Mouse (Mus musculus) kidney, embryonic 16.5 days (tissue): Measurements from ENCODE around the gene Arhgef1. TPM values are rescaled to one million over a fixed set of nuclear protein-coding genes. Genes with fewer than 3 reads are reported as not detected.

Experiments used
- ATAC-seq: fragments of 200-750 bp; cut with Nextera tagmentation; 2 replicates; pipeline ENCODE4 v1.8.0; 2017; ENCODE audit warnings: moderate TSS enrichment; ENCODE audit not compliant: low FRiP score, low TSS enrichment
- H3K27ac ChIP-seq: fragments of 300-500 bp; sonication (generic); 2 replicates; pipeline ENCODE4 v1.5.1; 2014; ENCODE audit warnings: low read length
- H3K27me3 ChIP-seq: fragments of 300-500 bp; sonication (generic); 2 replicates; pipeline ENCODE4 v1.6.1; 2014; ENCODE audit warnings: low read length, control low read depth, mixed read lengths; ENCODE audit not compliant: insufficient read depth
- H3K36me3 ChIP-seq: fragments of 300-500 bp; sonication (generic); 2 replicates; pipeline ENCODE4 v1.6.1; 2014; ENCODE audit warnings: low read length, control low read depth, mixed read lengths; ENCODE audit not compliant: insufficient read depth
- H3K4me1 ChIP-seq: fragments of 300-500 bp; sonication (generic); 2 replicates; pipeline ENCODE4 v1.6.1; 2014; ENCODE audit warnings: low read length, control low read depth, mixed read lengths; ENCODE audit not compliant: insufficient read depth
- H3K4me2 ChIP-seq: fragments of 300-500 bp; sonication (generic); replicated peaks from 2 replicates; pipeline ENCODE4 v1.6.1; 2014; ENCODE audit warnings: low read depth, low read length
- H3K4me3 ChIP-seq: fragments of 300-500 bp; sonication (generic); 2 replicates; pipeline ENCODE4 v1.5.1; 2014; ENCODE audit warnings: mild to moderate bottlenecking, low read length
- H3K9ac ChIP-seq: fragments of 300-500 bp; sonication (generic); replicated peaks from 2 replicates; pipeline ENCODE4 v1.6.1; 2014; ENCODE audit warnings: low read length
- H3K9me3 ChIP-seq: fragments of 300-500 bp; sonication (generic); 2 replicates; pipeline ENCODE4 v1.6.1; 2016; ENCODE audit warnings: low read length, control low read depth
- WGBS: fragments of 180-500 bp; shearing (Covaris S2); extraction: QIAGEN DNeasy Blood & Tissue Kit; methylation state at CpG from one replicate; pipeline ENCODE4 v1.1.7; 2014; 5-methylcytosine and 5-hydroxymethylcytosine counted together
- polyA plus RNA-seq: library from polyadenylated mRNA; unstranded; fragments of >200 nt; fragmentation: Nextera tagmentation; extraction: Ambion mirVana; gene quantifications from 2 replicates; pipeline ENCODE4 v1.2.1, GENCODE M21; 2015

Arhgef1 gene
- 94.7 and 105 TPM in 2 replicates for polyA plus RNA-seq

GRCm38 (mm10) chr7:24902630-24903443 lies at the start of gene Arhgef1:
Arhgef1 (plus strand) TSS chr7:24902912.
- Histone ChIP-seq H3K4me1 (peaks cover 35% of the 10 kb centered on the region), H3K4me3 (peak within 1 kb of the TSS; percentile 62), H3K27me3 (no peaks in the 10 kb centered on the region), H3K4me2 (peak within 1 kb of the TSS; percentile 94), H3K36me3 (no peaks in the 10 kb centered on the region), H3K9ac (peak within 1 kb of the TSS; percentile 88), H3K9me3 (no peaks in the 10 kb centered on the region), H3K27ac (peak within 1 kb of the TSS; percentile 73)
- no peak for ATAC-seq
- WGBS: 7% methylated on average over 28 of the region's 68 CpGs

- no peak; the same call in 1 of the 2 replicates for ATAC-seq
- Histone ChIP-seq H3K4me3 (no peak overlapping the region), H3K4me1 (peaks cover 9% of the 10 kb centered on the region; the same call in 1 of the 2 replicates), H3K9ac (no peak overlapping the region), H3K9me3 (no peaks in the 10 kb centered on the region), H3K4me2 (no peak overlapping the region), H3K27me3 (no peaks in the 10 kb centered on the region; the same call in 1 of the 2 replicates), H3K27ac (no peak overlapping the region), H3K36me3 (no peaks in the 10 kb centered on the region)
These were observed 49.5 kb upstream of the Arhgef1 start for GRCm38 (mm10) chr7:24853233-24853563.

- H3K4me2 ChIP-seq: no peak overlapping the region
- H3K4me3 ChIP-seq: no peak overlapping the region
- H3K4me1 ChIP-seq: peaks cover 9% of the 10 kb centered on the region; the same call in 1 of the 2 replicates
- 20% methylated on average over 7 of the region's 7 CpGs for whole genome bisulfite sequencing
- no peaks in the 10 kb centered on the region for H3K36me3 ChIP-seq
- H3K27ac ChIP-seq: no peak overlapping the region
- H3K9me3 ChIP-seq: no peaks in the 10 kb centered on the region
- H3K9ac ChIP-seq: 0 out of 2 replicates have a peak overlapping the region, but pooled peaks have one; percentile 4
- H3K27me3 ChIP-seq: no peaks in the 10 kb centered on the region; the same call in 1 of the 2 replicates
- ATAC-seq: peak; percentile 26; the same call in 1 of the 2 replicates
These were observed 49.0 kb upstream of the Arhgef1 start for GRCm38 (mm10) chr7:24853695-24854094.

GRCm38 (mm10) chr7:24856460-24857120 lies 46.1 kb upstream of the Arhgef1 start:
- Histone ChIP-seq H3K36me3 (no peaks in the 10 kb centered on the region), H3K9ac (no peak overlapping the region), H3K4me3 (no peak overlapping the region), H3K4me1 (peaks cover 6% of the 10 kb centered on the region; the same call in 1 of the 2 replicates), H3K27ac (no peak overlapping the region), H3K4me2 (no peak overlapping the region), H3K9me3 (no peaks in the 10 kb centered on the region), H3K27me3 (no peaks in the 10 kb centered on the region; the same call in 1 of the 2 replicates)
- no peak for ATAC-seq
- WGBS: 52% methylated on average over 6 of the region's 6 CpGs

- no peak for ATAC-seq
- Histone ChIP-seq H3K9me3 (no peaks in the 10 kb centered on the region), H3K27me3 (no peaks in the 10 kb centered on the region; the same call in 1 of the 2 replicates), H3K4me3 (no peak overlapping the region), H3K4me2 (no peak overlapping the region), H3K4me1 (no peaks in the 10 kb centered on the region), H3K36me3 (no peaks in the 10 kb centered on the region), H3K27ac (no peak overlapping the region), H3K9ac (no peak overlapping the region)
- WGBS: 65% methylated on average over 5 of the region's 5 CpGs
These were observed 43.5 kb upstream of the Arhgef1 start for GRCm38 (mm10) chr7:24859234-24859633.

- H3K4me1 ChIP-seq: no peaks in the 10 kb centered on the region
- no peaks in the 10 kb centered on the region; the same call in 1 of the 2 replicates for H3K27me3 ChIP-seq
- 81% methylated on average over 7 of the region's 7 CpGs for WGBS
- H3K27ac ChIP-seq: no peak within 1 kb of the TSS
- no peaks in the 10 kb centered on the region for H3K36me3 ChIP-seq
- no peak for ATAC-seq
- no peak within 1 kb of the TSS for H3K4me3 ChIP-seq
- H3K9ac ChIP-seq: no peak within 1 kb of the TSS
- no peak within 1 kb of the TSS for H3K4me2 ChIP-seq
- H3K9me3 ChIP-seq: no peaks in the 10 kb centered on the region
These were observed 40.8 kb upstream of the Arhgef1 start, which contains the start of gene Gm9844 for GRCm38 (mm10) chr7:24861913-24862312. Gm9844 (plus strand) TSS chr7:24862213.

GRCm38 (mm10) chr7:24862853-24863252 lies 39.9 kb upstream of the Arhgef1 start:
- H3K4me3 ChIP-seq: no peak overlapping the region
- 85% methylated on average over 4 of the region's 4 CpGs for WGBS
- no peaks in the 10 kb centered on the region for H3K4me1 ChIP-seq
- no peaks in the 10 kb centered on the region for H3K9me3 ChIP-seq
- H3K27me3 ChIP-seq: no peaks in the 10 kb centered on the region
- no peaks in the 10 kb centered on the region for H3K36me3 ChIP-seq
- H3K4me2 ChIP-seq: no peak overlapping the region
- ATAC-seq: no peak
- H3K27ac ChIP-seq: no peak overlapping the region
- H3K9ac ChIP-seq: no peak overlapping the region

GRCm38 (mm10) chr7:24864156-24864555 lies 38.6 kb upstream of the Arhgef1 start:
- Histone ChIP-seq H3K27ac (no peak overlapping the region), H3K9ac (no peak overlapping the region), H3K4me1 (no peaks in the 10 kb centered on the region), H3K36me3 (no peaks in the 10 kb centered on the region), H3K27me3 (no peaks in the 10 kb centered on the region), H3K9me3 (no peaks in the 10 kb centered on the region), H3K4me3 (no peak overlapping the region), H3K4me2 (no peak overlapping the region)
- no peak for ATAC-seq
- WGBS: 28% methylated on average over 6 of the region's 6 CpGs

GRCm38 (mm10) chr7:24869080-24869479 lies 33.6 kb upstream of the Arhgef1 start:
- H3K9ac ChIP-seq: no peak overlapping the region
- H3K4me3 ChIP-seq: no peak overlapping the region
- H3K4me2 ChIP-seq: no peak overlapping the region
- no peak for ATAC-seq
- H3K27me3 ChIP-seq: no peaks in the 10 kb centered on the region
- H3K27ac ChIP-seq: no peak overlapping the region
- H3K4me1 ChIP-seq: no peaks in the 10 kb centered on the region
- H3K36me3 ChIP-seq: no peaks in the 10 kb centered on the region
- H3K9me3 ChIP-seq: 0 out of 2 replicates have a peak, but pooled peaks cover 2% of the 10 kb centered on the region
- 69% methylated on average over 17 of the region's 17 CpGs for WGBS
